Mouse (Mus musculus): ENCODE data around the gene Tor4a.

Tor4a gene

DNA sequence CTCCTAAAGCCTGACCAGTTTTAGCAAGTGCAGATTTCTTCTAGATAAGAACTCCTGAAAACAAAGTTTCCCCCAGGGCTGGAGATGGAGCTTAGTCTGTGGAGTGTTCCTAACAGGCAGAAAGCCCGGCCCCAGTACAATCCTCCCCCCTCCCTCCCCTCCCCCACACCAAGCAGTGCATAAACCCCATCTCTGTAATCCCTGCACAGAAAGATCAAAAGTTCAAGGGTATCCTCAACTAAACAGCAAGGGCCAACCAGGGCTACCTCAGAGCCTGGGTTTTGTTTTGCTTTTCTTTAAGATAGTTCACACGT lies 28.1 kb downstream of the Tor4a start:
- no peak for DNase-seq

DNA sequence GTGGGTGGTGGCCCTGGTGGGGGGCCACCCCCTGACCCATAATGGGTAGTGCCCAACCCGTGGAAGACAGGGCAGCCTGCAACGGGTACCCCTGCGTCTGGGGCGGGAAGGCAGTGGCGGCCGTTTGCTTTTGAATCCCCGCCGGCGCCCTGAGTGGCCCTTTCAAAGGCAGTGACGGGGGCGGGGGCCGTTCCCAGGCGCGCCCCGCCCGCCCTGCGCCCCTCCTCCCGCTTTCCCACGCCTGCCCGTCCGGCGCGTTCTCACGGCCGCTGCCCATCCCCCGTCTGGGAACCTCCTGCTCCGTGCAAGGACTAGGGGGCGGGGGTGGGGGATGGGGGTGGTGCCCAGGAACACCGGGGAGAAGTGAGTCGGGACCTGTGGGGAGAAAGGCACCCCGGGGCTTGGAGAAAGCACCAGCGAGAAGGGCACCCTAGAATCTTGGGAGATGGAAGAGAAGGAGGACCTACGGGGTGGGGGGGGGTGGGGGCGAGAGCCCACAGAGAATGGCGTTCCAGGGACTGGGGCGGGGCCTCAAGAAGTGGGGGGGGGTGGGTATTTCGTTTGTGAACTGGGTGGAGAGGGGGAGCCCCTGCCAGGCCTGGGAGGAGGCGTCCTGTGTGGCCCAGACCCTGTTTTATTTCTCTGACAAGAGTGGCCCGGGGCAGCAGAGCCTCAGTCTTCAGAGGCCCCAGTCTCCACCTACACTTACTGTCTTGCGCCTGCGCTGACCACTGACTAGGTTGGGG lies 28.6 kb downstream of the Tor4a start:
- peak; percentile 88 to 93 for DNase-seq

DNA sequence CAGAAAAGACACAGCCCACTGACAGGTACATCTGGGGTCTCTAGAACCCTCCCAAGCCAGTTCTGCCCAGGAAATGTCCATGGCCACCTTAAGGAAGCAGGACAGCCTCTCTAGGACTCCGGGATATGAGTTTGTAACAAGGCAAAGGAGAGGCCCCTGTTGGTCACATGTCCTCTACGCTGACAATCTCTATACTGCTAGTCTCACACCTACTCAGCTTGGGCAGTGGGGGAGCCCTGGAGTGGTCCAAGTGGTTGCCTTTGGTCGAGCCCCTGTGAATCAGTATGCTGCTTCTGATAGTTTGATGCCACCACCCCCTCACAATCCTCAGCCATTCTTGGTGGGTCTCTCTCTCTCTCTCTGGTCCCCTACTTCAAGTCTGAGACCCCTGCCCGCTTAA lies 29.2 kb downstream of the Tor4a start:
- peak in 1 of 2 experiments; percentile 50 for DNase-seq

DNA sequence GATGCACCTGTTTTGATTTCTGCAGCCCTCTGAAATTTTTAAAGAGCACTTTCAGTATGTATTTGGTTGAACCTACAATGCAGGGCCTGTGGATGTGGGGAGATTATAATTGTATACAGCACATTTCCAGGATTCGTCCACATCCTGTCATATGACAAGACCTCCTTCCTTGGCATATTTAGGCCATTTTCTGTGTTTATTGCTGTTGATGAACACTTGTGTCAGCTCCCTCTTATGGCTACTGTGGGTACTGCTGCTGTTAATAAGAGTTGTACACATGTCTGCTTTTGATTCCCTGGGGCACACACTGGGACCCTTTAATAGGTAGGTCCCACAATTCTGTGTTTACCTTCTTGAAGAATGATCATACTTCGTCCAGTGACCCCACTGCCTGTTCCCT lies 39.0 kb downstream of the Tor4a start:
- DNase-seq, result peak; percentile 49 to 67

DNA sequence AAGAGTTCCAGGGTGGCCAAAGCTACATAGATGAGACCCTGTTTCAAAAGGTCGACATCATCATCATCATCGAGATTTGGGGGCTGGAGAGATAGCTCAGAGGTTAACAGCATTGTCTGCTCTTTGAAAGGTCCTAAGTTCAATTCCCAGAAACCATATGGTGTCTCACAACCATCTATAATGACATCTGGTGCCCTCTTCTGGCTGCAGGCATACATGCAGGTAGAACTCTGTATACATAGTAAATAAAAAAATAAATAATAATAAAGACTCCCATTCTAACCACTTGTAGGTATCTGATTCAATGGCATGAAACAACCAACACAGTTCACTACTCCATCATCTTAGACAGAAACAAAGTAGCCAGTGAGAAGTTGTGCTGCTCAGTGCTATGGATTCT lies 39.7 kb downstream of the Tor4a start:
- DNase-seq, result no peak

DNA sequence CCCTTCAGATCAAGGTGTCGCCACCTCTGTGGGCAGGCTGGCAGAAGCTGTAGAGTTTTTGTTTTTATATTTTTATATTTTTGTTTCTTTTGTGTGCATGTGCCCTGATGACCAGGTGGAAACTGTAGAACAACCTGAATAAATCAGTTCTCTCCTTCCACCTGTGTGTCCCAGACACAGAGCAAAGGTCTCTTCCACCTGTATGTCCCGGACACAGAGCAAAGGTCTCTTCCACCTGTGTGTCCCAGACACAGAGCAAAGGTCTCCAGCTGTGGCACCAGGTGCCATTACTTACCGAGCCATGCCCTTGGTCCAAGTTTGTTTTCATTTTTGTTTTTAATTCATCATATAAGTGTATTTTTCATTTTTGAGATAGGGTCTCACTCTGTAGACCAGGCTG lies 40.5 kb downstream of the Tor4a start:
- no peak for DNase-seq

DNA sequence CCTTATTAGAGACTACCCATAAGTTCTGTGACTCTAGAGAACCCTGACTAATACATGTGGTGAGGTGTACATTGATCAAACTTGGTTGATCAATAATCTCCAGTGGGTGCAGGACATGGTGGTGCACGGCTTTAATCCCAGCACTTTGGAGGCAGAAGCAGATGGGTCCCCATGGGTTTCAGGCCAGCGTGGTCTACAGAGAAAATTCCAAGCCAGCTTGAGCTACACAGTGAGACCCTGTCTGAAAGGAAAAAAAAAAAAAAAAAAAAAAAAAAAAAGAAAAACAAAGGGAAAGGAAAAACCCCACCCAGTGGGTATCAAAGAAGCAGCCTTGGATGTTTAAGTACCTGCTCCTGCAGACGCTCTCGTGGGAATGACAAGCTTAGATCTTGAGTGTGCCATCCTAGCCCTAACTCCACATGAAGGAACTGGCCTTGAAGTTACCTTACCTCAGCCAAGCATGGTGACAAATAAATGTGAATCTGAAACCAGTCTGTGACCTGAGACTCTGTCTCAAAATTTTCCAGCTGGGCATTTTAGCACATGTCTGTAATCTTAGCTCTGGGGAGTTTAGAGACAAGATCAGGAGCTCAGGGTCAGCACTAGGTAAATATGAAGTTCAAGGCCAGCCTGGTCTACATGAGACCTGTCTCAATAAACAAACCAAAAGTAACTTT lies 45.3 kb downstream of the Tor4a start:
- DNase-seq, result no peak

DNA sequence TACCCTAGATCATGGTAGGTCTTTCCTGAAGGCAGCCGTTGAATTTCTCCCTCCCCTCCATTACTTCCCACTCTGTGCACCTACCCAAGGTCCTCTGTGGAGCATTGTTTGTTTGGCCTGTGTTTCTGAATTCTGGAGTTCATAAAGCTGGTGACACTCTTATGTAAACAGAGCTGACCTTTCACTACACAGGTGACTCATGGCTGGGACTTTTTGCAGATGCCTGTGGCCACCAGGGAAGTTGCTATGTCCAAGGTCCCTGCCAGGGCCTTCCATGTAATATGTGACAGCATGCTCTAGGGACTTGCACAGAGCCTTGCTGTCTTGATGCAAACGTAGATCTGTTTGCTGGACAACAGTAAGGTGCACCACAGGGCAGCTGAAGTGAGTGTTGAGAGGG lies 47.0 kb downstream of the Tor4a start:
- DNase-seq, result no peak

DNA sequence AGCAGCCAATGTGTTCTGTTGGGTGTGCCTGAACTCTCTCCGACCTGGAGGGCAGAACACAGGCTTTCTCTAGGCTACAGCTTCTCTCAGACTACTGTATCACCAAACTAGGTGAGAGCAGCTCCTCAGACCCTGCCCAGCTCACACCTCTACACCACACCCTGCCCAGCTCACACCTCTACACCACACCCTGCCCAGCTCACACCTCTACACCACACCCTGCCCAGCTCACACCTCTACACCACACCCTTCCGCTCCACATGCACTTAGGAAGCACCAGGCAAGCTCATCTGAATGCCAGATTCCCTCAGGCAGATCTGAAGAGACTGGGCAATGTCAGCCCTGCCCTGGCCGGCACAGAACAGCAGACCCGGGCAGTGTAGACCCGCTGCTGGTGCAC lies 48.8 kb downstream of the Tor4a start:
- no peak for DNase-seq

DNA sequence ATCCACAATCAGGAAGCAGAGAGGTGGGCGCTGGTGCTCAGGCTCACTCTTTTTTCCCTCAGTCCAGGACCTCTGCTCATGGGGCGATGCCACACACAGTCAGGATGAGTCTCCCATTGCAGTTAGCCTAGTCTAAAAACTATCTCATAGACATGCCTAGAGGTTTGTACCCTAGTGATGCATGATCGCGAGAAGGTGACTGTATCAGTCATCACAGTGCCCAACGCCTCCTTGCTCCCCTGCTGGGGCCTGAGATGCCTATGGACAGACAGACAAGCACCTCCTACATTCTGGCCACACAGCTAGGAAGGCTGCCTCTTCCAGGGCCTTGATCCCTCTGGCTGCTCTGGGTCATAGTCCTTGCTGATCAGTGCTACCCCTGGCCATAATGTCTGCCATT lies 49.3 kb downstream of the Tor4a start:
- DNase-seq, result no peak

DNA sequence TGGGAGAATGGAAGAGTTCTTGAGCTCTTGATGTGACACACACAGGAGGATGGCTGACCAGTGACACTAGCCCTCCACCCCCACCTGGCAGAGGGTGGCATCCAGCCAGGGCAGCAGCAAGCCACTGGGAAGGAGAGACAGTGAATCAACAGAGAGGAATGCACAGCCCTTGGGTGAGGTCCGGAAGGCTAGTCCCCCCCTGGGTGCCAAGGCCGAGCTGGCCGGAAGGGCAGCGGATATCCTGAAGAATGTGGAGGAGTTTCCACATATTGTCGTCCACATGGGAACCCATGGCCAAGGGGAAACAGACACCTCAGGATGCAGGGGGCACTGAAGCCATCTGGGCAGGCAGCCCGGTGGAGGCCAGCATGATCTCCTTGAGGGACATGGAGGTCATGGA lies 51.3 kb downstream of the Tor4a start:
- DNase-seq, result peak; percentile 59 to 76

All from kidney, postnatal 4 days (tissue).